Mouse (Mus musculus) intestine, embryonic 16.5 days (tissue): ENCODE results near the gene Slc4a5. TPM values are rescaled to one million over a fixed set of nuclear protein-coding genes. Genes with fewer than 3 reads are reported as not detected.

Experiments used
- ATAC-seq: fragments of 200-750 bp; cut with Nextera tagmentation; 2 replicates; pipeline ENCODE4 v1.8.0; 2017; ENCODE audit warnings: moderate TSS enrichment, moderate library complexity
- H3K27ac ChIP-seq: fragments of 300-500 bp; sonication (generic); 2 replicates; pipeline ENCODE4 v1.5.1; 2014; ENCODE audit warnings: mild to moderate bottlenecking, low read length
- H3K27me3 ChIP-seq: fragments of 300-500 bp; sonication (generic); replicated peaks from 2 replicates; pipeline ENCODE4 v1.6.1; 2014; ENCODE audit warnings: low read length, control low read depth, mixed read lengths; ENCODE audit not compliant: control insufficient read depth, insufficient read depth
- H3K36me3 ChIP-seq: fragments of 300-500 bp; sonication (generic); 2 replicates; pipeline ENCODE4 v1.6.1; 2014; ENCODE audit warnings: low read length, control low read depth; ENCODE audit not compliant: control insufficient read depth, insufficient read depth
- H3K4me1 ChIP-seq: fragments of 300-500 bp; sonication (generic); 2 replicates; pipeline ENCODE4 v1.6.1; 2014; ENCODE audit warnings: low read length, control low read depth, mixed read lengths; ENCODE audit not compliant: control insufficient read depth, insufficient read depth
- H3K4me2 ChIP-seq: fragments of 300-500 bp; sonication (generic); 2 replicates; pipeline ENCODE4 v1.6.1; 2014; ENCODE audit warnings: low read depth, low read length, control low read depth
- H3K4me3 ChIP-seq: fragments of 300-500 bp; sonication (generic); 2 replicates; pipeline ENCODE4 v1.5.1; 2014; ENCODE audit warnings: mild to moderate bottlenecking, low read length
- H3K9ac ChIP-seq: fragments of 300-500 bp; sonication (generic); 2 replicates; pipeline ENCODE4 v1.6.1; 2014; ENCODE audit warnings: low read depth, low read length
- H3K9me3 ChIP-seq: fragments of 300-500 bp; sonication (generic); 2 replicates; pipeline ENCODE4 v1.6.1; 2016; ENCODE audit warnings: low read length, control low read depth; ENCODE audit not compliant: control insufficient read depth
- WGBS: fragments of 180-500 bp; shearing (Covaris S2); extraction: QIAGEN DNeasy Blood & Tissue Kit; methylation state at CpG from one replicate; pipeline ENCODE4 v1.1.7; 2014; 5-methylcytosine and 5-hydroxymethylcytosine counted together
- polyA plus RNA-seq: library from polyadenylated mRNA; unstranded; fragments of >200 nt; fragmentation: Nextera tagmentation; extraction: Ambion mirVana; gene quantifications from 2 replicates; pipeline ENCODE4 v1.2.1, GENCODE M21; 2015

Slc4a5 gene
- polyA plus RNA-seq, 1 experiment from 2014 or later: 0.56 TPM

- H3K4me1 ChIP-seq: peaks cover 6% of the 10 kb centered on the region; the same call in 1 of the 2 replicates
- H3K9me3 ChIP-seq: no peaks in the 10 kb centered on the region
- H3K27ac ChIP-seq: no peak overlapping the region
- peak; percentile 76 for ATAC-seq
- H3K4me3 ChIP-seq: peak overlapping the region; percentile 13; the same call in 1 of the 2 replicates
- 19% methylated on average over 25 of the region's 25 CpGs for WGBS
- no peaks in the 10 kb centered on the region for H3K27me3 ChIP-seq
- H3K4me2 ChIP-seq: peak overlapping the region; percentile 33; the same call in 1 of the 2 replicates
- peaks cover 7% of the 10 kb centered on the region for H3K36me3 ChIP-seq
- H3K9ac ChIP-seq: 0 out of 2 replicates have a peak overlapping the region, but pooled peaks have one; percentile 26
Observed at GRCm38 (mm10) chr6:83185895-83186861, 33.5 kb upstream of the Slc4a5 start.

DNA sequence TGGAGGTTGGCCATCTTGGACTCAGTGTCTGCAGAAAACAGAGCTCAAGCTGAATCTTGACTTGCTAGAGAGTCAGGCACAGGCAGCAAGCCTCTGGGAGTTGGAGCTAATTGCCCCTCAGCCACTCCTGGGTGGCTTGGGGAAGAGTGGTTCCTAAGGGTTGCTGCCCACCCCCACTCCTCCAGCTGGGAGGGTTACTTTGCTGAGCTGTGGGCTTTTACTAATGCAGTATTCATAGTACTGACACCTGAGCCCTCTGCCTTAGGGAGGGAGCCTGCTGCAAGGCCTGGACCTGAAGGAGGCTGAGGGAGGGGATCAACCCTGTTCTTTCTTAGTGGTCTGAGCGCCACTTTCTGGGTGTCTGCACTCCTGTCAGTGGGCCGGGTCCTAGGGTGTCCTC is 32.7 kb upstream of the Slc4a5 start:
- Histone ChIP-seq H3K27me3 (no peaks in the 10 kb centered on the region), H3K4me3 (no peak overlapping the region), H3K27ac (no peak overlapping the region), H3K4me2 (no peak overlapping the region), H3K4me1 (peaks cover 6% of the 10 kb centered on the region; the same call in 1 of the 2 replicates), H3K9me3 (no peaks in the 10 kb centered on the region), H3K9ac (no peak overlapping the region), H3K36me3 (peaks cover 7% of the 10 kb centered on the region)
- 89% methylated on average over 2 of the region's 2 CpGs for WGBS
- ATAC-seq: no peak

- Histone ChIP-seq H3K27me3 (no peaks in the 10 kb centered on the region), H3K9ac (no peak overlapping the region), H3K4me3 (no peak overlapping the region), H3K9me3 (no peaks in the 10 kb centered on the region), H3K4me1 (no peaks in the 10 kb centered on the region), H3K4me2 (no peak overlapping the region), H3K27ac (no peak overlapping the region), H3K36me3 (peaks cover 32% of the 10 kb centered on the region)
- 87% methylated on average over 7 of the region's 7 CpGs for WGBS
- ATAC-seq: no peak
Observed at GRCm38 (mm10) chr6:83193571-83193970, 26.1 kb upstream of the Slc4a5 start.

- H3K36me3 ChIP-seq: peaks cover 28% of the 10 kb centered on the region
- no peak overlapping the region for H3K27ac ChIP-seq
- no peaks in the 10 kb centered on the region for H3K4me1 ChIP-seq
- H3K27me3 ChIP-seq: no peaks in the 10 kb centered on the region
- no peak for ATAC-seq
- H3K9me3 ChIP-seq: no peaks in the 10 kb centered on the region
- WGBS: 51% methylated on average over 15 of the region's 15 CpGs
- H3K4me3 ChIP-seq: no peak overlapping the region
- no peak overlapping the region for H3K9ac ChIP-seq
- H3K4me2 ChIP-seq: no peak overlapping the region
Observed at GRCm38 (mm10) chr6:83197345-83198004, 22.2 kb upstream of the Slc4a5 start.

DNA sequence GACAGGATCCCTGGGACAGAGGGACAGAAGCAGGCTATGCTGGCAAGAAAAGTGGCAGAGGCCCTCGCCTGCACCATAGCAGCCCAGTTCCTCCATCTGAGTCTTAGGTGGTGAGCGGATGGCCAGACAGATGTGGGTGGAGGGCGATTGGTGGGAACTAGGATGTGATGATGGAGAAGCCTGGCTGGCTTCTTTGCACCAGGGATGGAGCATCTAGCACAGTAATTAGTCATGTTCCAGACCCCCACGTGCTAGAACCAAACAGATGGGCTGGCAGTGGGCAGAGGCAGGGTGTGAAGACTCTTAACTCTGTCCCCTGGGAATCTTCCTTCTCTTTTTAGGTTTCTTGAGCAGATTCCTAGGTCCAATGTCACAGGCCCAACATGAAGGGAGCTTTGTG is 16.3 kb upstream of the Slc4a5 start:
- ATAC-seq: no peak
- Histone ChIP-seq H3K4me1 (peaks cover 4% of the 10 kb centered on the region; the same call in 1 of the 2 replicates), H3K27me3 (no peaks in the 10 kb centered on the region), H3K4me3 (no peak overlapping the region), H3K36me3 (peaks cover 6% of the 10 kb centered on the region; the same call in 1 of the 2 replicates), H3K27ac (no peak overlapping the region), H3K4me2 (no peak overlapping the region), H3K9ac (no peak overlapping the region), H3K9me3 (no peaks in the 10 kb centered on the region)
- 83% methylated on average over 4 of the region's 4 CpGs for WGBS

GRCm38 (mm10) chr6:83205851-83206250 is 13.8 kb upstream of the Slc4a5 start:
- Histone ChIP-seq H3K4me2 (no peak overlapping the region), H3K9me3 (no peaks in the 10 kb centered on the region), H3K4me1 (peaks cover 4% of the 10 kb centered on the region; the same call in 1 of the 2 replicates), H3K27ac (no peak overlapping the region), H3K4me3 (no peak overlapping the region), H3K9ac (no peak overlapping the region), H3K36me3 (no peaks in the 10 kb centered on the region), H3K27me3 (no peaks in the 10 kb centered on the region)
- WGBS: 93% methylated on average over 3 of the region's 3 CpGs
- ATAC-seq: no peak

- Histone ChIP-seq H3K9ac (no peak overlapping the region), H3K9me3 (no peaks in the 10 kb centered on the region), H3K4me2 (no peak overlapping the region), H3K36me3 (no peaks in the 10 kb centered on the region), H3K27me3 (no peaks in the 10 kb centered on the region), H3K27ac (no peak overlapping the region), H3K4me1 (peaks cover 4% of the 10 kb centered on the region; the same call in 1 of the 2 replicates), H3K4me3 (no peak overlapping the region)
- no peak for ATAC-seq
- 59% methylated on average over 11 of the region's 11 CpGs for WGBS
Observed at GRCm38 (mm10) chr6:83206321-83206720, 13.3 kb upstream of the Slc4a5 start.

DNA sequence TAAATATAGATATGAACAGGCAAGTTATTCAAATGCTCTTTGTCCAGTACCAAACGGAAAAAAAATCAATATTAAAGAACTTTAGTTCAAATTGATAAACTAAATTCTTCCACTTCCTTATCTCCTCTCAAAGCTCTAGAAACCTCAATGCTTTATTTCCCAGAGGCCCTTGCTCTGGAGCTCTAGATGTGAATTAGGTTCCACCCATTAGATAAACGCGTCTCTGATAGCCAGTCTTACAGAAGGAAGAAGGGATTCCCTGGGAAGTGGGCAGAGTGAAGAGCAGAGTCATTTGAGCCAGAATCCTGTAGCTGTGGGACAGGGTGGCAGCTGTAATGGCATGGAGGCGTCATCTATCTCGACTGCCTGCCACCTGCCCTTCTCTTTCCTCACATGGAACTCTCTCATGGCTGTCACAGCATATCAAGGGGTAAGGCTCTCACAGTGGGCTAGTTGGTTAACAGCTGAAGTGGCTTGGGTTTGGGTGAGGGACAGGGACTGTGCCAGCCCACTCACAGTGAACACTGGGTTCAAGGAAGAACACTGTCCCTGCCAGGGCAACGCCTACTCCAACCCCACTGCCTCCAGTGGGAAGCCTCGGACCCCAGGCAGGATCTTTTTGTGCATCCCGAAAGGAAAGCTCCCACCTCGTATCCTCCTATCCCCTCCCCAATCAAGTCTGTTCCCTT is 12.1 kb upstream of the Slc4a5 start:
- Histone ChIP-seq H3K9ac (peak overlapping the region; percentile 27; the same call in 1 of the 2 replicates), H3K4me2 (peak overlapping the region; percentile 32), H3K27ac (peak overlapping the region; percentile 89), H3K36me3 (no peaks in the 10 kb centered on the region), H3K9me3 (no peaks in the 10 kb centered on the region), H3K4me3 (no peak overlapping the region; the same call in 1 of the 2 replicates), H3K4me1 (peaks cover 4% of the 10 kb centered on the region; the same call in 1 of the 2 replicates), H3K27me3 (no peaks in the 10 kb centered on the region)
- WGBS: 53% methylated on average over 9 of the region's 9 CpGs
- peak; percentile 73 for ATAC-seq

GRCm38 (mm10) chr6:83208050-83208400 is 11.6 kb upstream of the Slc4a5 start:
- Histone ChIP-seq H3K9ac (peak overlapping the region; percentile 27; the same call in 1 of the 2 replicates), H3K4me1 (peaks cover 4% of the 10 kb centered on the region; the same call in 1 of the 2 replicates), H3K27me3 (no peaks in the 10 kb centered on the region), H3K9me3 (no peaks in the 10 kb centered on the region), H3K36me3 (no peaks in the 10 kb centered on the region), H3K4me2 (peak overlapping the region; percentile 32; the same call in 1 of the 2 replicates), H3K27ac (peak overlapping the region; percentile 89), H3K4me3 (no peak overlapping the region)
- peak; percentile 88 for ATAC-seq
- 55% methylated on average over 2 of the region's 2 CpGs for WGBS
